Mouse (Mus musculus) heart, postnatal 36 days (tissue): ENCODE data around the gene Rnf5. TPM values are rescaled to one million over a fixed set of nuclear protein-coding genes. Genes with fewer than 3 reads are reported as not detected.

Experiments
- DNase-seq, 2 experiments: peaks; one replicate each; pipeline ENCODE4 v3.0.0; 2021 to 2022
- intact Hi-C: fragments of 180-260 bp; cut with DNase I; formaldehyde crosslinking; loops from one replicate; pipeline ENCODE4 v1.15.1; 2025
- total RNA-seq, 2 experiments: library from RNA; stranded (reverse); gene quantifications; 2 replicates each; pipeline ENCODE4 v1.2.3; 2021

Gene Rnf5
- total RNA-seq, 2 experiments from 2014 or later = 35.7 to 37.1 TPM

DNA sequence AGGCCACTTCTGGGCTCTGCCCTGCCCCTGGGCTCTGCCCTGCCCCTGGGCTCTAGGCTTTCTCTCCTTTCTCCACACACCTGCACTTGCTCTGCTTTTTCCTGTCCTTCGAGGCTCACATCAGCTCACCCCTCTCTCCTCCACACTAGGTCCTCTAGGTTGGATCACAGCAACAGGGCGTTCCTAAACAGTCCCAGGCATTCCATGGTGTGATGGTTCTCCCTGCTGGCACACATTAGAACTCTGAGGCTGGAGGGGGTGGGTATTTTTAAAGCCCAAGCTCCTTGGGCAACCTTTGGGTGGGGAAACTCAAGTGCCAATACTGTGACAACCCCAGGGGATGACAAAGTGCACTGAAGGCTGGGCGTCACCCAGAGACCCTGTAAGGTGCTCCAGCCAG lies 34.0 kb upstream of the Rnf5 start:
- peak in 1 of 2 experiments; percentile 1 for DNase-seq
- intact Hi-C loops = no loop called here

DNA sequence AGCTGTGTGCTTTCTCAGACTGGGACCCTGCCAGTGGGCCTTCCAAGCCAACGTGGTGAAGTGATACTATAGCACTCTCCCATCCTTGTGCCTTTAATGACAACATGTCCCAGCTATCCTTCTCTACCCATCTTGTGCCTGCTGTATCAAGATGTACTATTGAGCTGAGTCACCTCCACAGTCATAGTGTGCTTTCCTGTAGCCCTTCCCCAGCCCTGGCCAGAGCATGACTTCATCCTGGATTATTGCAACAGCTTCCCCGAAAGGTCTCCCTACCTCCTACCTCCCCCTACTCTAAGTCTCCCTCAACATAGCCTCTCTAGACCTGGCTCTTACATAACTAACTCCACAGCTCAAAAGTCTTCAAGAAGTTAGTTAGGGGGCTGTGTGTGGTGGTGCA lies 32.2 kb upstream of the Rnf5 start:
- intact Hi-C loops = no loop called here
- no peak for DNase-seq

DNA sequence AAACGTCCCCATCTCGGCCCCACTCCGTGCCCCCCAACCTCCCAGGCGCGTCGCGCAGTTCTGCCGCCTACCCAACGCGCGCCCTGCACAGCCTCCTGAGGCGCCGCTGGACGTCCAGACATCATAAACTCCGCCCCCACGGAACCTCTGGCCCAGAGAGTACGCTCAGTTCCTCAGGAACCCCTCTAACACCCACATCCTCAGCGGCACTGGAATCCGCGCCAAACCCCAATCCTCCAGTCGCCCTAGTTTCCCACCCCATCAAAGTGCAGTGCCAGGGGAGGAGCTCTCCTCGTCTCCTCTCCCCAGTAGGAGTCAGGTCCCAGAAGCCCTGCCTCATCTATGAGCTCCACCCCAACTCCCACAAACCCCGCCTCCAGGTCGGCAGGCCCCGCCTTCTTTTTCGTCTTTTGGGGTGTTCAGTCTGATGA lies 28.8 kb upstream of the Rnf5 start:
- peak; percentile 80 to 84 for DNase-seq
- intact Hi-C loops = no loop called here

DNA sequence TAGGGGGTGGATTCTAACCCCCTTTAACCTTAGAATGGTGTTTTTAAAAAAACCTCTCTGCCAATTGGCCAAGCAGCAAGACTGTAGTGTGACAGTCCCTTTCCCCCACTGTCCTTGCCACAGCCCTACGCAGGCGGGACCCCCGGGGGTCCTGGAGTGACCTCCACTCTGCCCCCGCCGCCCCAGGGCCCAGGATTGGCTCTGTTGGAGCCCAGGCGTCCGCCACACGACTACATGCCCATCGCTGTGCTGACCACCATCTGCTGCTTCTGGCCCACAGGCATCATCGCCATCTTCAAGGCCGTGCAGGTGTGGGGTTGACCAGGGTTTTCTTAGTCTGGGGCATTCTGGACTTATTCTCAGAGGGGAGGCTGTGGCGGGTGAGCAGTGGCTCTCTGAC lies 28.2 kb upstream of the Rnf5 start:
- intact Hi-C loops = no loop called here

DNA sequence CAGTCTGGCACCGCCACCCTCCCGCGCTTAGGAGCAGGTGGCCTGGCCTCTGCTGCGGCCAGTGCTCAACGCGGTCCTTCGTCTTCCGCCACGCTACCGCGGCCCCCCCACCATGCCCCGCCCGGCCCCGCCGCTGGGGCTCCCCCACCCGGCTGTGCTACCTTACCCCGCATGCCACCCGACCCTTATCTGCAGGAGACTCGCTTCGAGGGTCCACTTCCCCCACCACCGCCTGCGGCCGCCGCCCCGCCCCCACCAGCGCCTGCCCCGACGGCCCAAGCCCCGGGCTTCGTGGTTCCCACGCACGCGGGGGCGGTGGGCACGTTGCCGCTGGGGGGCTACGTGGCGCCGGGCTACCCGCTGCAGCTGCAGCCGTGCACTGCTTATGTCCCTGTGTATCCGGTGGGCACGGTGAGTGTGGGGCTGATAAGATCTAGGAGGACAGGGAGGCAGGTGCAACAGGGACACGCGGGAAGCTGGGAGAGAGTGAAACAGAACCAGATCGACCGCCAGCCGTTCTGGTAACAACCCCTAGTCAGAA lies 27.3 kb upstream of the Rnf5 start:
- DNase-seq = no peak
- intact Hi-C loops = no loop called here

More for the DNA sequence above, 28.2 kb upstream of the Rnf5 start:
- no peak for DNase-seq

DNA sequence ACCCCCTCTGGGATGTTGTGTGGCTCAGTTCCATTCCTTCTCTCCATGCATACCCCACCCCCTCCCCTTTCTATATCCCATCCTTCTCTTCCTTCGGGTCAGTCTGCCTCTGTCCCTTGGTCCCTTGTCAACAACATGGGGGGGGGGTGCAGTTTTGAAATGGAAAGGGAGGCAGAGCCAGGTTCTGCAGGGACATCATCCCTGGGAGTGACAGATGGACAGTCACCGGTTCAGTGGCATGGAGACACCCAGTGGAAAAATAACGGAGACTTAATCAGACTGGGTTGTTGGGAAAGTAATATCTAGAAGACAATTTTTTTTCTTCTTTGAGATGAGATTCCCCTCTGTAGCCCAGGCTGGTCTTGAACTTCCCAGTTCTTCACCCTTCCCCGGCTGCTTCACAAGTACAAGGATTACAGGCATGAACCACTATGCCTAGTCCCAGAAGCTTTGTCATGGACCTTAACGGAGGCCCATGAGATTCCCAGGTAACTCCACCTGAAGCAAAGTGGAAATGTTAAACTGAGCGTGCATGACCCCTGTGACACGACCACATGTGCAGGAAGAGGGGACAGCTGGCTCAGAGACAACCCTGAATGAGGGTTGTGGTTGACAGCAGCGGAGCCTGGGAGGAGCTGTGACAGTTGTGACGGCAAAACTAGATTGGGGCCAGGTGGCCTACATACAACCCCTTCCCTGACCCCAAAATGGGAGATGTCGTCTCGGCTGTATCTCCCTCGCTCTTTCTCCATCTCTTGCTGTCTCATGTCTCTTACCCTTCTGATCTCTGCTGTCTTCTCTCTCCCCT lies 26.5 kb upstream of the Rnf5 start:
- intact Hi-C loops = loop anchor here (2.0 kb wide), 1 partner anchor 13 kb away; no protein-coding TSS in a partner anchor
- no peak for DNase-seq

DNA sequence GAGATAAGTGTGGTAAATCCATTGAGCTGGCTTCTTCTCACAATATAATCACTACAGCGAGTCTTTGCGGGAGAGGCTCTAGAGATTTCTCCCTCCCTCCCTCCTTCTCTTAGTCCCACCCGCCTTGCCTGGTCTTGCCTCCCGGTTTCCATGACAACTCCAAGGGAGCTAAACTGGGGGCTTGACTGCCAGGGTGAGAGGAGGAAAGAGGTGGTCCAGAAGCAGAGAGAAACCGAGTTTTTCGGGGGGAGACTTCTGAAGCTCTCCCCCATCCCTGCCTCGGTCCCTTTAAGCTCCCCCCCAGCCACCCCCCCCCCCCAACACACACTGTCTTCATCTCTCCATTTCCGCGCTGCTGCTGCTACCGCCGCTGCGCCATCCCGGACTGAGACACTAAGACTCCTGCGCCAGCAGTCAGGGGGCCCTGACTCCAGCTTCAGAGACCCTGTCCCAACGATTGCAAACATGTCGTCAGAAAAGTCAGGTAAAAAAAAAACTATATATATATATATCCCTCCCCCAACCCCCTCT lies 25.8 kb upstream of the Rnf5 start, which contains the start of gene Prrt1:
Prrt1 (plus strand) TSS at position 313 of the 531 bp plus-strand sequence.
- peak in 1 of 2 experiments; percentile 29 for DNase-seq
- intact Hi-C loops = loop anchor here (2.0 kb wide), 1 partner anchor 14 kb away; no protein-coding TSS in a partner anchor

DNA sequence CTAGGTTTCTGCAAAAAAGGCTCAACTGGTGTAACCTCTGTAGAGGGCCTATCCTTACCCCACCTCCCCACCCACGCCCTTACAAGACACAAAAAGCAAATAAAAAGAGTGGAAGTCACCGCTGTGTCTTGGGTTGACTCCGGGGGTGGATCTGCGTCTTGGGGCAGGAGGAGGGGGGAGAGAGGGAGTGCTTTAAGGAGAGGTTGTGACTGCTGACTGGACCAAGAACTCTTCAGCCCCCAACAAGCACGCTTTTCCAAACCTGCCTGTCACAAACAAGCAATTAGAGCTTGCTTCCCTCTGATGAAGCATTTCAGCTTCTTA lies 25.1 kb upstream of the Rnf5 start:
- DNase-seq = no peak
- intact Hi-C loops = loop anchor here (2.0 kb wide), 1 partner anchor 14 kb away; no protein-coding TSS in a partner anchor

DNA sequence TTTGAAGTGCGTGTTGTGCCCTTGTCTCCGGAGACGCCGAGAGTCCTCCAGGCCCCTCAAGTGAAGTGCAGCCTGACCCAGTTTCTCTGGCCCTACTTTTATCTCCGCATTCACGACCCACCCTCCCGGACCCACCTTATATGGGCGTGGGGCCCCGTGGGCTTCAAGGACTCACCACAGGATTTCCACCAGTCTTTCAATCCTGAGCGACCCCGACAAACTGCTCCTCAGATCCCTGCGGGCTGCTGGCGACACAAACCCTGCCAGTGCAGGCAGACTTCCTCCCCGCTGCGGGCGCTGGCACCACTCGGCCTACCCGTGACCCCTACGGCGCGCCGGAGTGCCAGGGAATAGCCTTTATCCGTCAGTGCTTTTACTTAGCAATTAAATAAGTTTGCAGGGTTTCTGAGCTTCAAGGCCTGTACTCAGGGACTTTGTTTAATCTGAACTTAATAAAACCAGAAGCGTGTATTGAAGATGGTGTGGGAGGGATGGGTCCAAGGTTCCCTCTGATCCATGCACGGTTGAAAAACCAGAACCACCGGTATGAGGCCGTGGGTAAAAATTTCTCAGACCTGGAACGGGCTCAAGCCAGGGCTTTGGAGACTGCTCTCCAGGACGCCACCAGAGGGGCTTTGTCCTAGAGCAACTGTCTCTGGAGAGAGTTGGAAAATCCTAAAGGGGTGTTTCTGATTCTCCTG lies 24.6 kb upstream of the Rnf5 start, which contains the start of gene Ppt2:
Ppt2 (minus strand) TSS at position 568 of the 701 bp plus-strand sequence.
- DNase-seq = peak in 1 of 2 experiments; percentile 68
- intact Hi-C loops = loop anchor here (1.0 to 2.0 kb wide), 2 partner anchors 15 to 22 kb away; no protein-coding TSS in a partner anchor

DNA sequence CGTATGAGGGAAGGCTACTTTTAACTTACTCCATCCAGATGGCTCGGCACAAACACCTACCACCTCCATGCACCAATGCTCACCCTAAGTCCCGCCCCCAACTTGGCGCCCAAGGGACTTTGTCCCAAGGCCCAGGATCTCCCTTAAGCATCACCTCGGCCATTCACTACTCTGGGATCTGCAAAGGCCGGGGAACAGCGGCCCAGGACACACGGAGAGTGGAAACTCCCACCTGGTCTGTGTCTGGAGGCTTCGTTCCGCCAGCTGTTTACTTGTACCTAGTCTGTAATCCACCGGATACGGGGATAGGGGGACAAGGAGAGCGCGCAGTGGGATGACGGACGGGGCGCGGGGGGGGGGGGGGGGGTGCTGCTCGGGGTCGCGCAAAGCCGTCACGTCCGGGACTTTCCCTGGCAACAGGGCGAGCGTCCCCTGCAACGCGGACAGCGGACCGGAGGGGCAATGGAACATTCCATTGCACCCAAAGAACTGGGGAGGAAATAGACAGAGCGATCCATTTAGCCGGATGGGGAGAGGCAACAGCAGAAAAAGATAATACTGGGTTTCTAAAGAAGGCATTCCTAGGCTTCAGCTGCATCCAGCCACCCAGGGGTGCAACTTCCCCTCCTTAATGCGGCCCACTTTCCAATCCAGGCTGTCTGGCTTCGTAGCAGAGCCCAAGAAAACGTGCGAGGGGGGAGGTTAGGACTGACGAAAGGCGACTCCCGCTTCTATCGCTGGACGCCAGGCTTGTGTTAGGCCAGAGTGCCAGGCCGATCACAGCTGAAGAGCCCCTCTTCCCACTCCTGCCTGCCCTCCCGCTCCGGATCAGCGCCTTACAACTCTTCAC lies 23.8 kb upstream of the Rnf5 start:
- intact Hi-C loops = loop anchor here (1.0 kb wide), 1 partner anchor 21 kb away; no protein-coding TSS in a partner anchor
- DNase-seq = peak; percentile 85 to 86

DNA sequence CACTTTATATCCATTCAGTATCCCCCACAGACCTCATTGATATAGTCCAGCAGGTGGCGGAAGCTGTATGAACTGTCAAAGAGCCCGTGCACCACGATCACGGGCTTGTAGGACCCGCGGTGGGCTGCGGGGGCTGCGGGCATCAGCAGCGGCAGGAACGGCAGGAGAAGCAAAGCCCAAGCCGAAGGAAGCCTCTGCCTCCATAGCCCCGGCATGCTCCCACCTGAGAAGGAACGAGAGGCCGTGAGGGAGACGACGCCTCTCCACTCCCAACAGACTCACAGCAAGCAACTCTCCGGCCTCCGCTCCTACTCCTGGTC lies 23.2 kb upstream of the Rnf5 start:
- DNase-seq = no peak
- intact Hi-C loops = loop anchor here (1.0 kb wide), 1 partner anchor 20 kb away; no protein-coding TSS in a partner anchor

DNA sequence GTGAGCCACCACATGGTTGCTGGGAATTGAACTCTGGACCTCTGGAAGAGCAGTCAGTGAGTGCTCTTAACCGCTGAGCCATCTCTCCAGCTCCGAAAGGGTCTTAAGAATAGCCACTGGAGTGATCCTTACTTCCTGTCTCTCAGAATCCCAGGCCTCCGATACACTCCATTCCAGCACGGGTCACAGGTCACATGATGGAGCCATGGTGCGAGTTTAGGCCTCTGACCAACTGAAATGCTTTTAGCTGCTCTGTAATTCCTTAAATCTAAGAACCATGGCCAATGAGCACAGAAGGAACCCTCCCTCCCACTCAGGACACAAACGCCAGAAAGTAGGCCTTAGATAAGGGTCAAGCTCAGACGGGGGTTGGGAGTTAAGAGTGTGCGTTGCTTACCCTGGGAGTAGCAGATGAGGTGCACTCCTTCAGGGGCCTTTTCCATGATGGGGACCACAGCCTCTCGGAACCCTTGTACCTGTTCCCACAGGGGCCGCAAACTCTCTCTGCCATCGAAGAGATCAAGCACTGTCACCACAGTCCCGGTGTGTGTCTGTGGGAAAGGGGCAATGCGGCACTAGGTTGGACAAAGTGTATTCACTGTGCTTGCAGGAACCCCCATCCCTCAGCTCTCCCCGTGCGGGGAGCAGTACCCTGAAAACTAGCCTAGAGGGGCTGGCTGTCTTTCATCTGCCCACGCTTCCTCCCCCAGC lies 22.7 kb upstream of the Rnf5 start:
- no peak for DNase-seq
- intact Hi-C loops = no loop called here

DNA sequence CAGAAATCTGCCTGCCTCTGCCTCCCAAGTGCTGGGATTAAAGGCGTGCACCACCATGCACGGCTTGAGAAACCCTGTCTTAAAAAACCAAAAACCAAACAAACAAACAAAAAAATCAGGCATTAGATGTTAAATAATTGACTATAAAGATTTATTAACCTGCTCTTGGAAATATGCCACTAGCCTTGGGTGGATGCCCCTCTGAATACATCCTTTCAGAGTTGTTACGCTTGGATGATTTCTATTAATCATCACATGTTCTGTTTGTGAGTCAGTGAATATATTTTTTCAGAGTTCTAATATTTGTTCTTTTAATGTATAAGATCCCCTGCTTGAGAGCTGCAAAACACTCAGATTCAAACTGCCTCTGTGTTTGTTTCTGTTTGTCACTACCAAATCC lies 21.5 kb upstream of the Rnf5 start:
- intact Hi-C loops = no loop called here
- DNase-seq = no peak

DNA sequence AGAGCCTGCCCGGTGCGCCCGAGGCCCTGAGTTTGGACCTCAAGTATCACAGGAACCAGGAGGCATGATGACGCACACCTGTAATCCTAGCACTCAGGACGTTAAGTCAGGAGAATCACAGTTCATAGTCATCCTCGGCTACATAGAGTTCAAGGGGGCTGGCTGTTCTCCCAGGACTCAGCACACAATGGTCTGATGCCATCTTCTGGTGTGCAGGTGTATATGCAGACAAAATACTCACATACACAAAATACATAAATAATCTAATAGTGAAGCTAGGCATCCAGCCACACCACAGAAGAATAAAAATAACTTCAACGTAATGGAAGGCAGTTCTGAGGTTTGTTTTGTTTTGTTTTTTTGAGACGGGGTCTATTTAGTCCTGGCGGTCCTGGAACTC lies 19.7 kb upstream of the Rnf5 start:
- intact Hi-C loops = no loop called here
- DNase-seq = no peak

DNA sequence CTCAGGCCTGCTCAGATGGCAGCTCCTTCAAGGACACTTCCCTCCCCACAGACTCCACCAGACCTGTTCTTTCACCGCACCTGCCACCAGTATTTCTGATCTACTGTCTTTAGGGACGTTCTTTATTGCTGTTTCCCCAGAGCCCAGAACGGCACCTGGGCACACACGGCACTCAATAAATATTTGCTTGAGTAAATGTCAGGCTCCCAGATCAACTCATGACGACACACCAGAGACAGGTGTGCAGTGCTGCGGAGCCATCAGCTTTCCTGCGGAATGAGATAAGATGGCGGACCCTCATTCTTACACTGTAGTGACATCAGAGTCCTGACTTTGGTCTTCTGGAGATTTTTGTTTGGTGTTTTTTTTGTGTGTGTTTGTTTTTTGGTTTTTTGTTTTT lies 17.5 kb upstream of the Rnf5 start:
- intact Hi-C loops = no loop called here
- DNase-seq = no peak

DNA sequence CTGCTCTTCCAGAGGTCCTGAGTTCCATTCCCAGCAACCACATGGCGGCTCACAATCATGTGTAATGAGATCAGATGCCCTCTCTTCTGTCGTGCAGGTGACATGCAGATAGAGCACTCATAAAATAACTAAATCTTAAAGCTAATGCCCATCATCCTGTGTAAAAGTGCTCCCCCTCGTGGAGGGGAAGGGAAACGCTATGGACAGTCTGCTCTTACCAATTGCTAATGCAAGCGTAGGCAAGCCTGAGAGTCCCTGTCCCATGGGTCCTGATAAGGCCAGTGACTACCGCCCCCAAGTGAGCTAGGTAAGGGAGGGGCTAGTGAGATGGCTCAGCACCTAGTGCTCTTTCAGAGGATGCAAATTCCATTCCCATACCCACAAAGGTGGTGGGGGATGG lies 15.5 kb upstream of the Rnf5 start:
- intact Hi-C loops = loop anchor here (1.0 to 2.0 kb wide), 3 partner anchors 46 to 178 kb away; no protein-coding TSS in a partner anchor
- peak; percentile 76 to 80 for DNase-seq

DNA sequence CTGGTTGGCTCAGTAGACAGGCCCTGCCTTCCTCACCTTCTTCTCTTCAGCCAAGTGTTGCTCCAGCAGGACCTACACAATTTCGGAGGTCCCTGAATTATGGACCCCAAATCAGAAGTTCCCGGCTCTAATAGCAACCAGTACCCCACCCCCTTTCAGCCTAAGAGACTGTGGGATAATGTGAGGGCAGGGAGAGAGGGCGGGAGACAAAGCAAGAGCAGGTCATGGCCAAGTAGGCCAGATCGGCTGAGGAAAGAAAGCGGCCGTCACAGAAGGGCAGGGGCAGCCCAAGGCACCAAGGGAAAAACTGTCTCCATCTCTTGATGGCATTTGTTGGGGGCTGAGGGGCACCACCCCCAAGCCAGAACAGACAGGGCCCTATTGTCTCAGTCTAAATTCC lies 12.4 kb upstream of the Rnf5 start, which contains the start of gene Egfl8:
Egfl8 (minus strand) TSS at position 101 of the 400 bp plus-strand sequence.
- DNase-seq = no peak
- intact Hi-C loops = no loop called here

DNA sequence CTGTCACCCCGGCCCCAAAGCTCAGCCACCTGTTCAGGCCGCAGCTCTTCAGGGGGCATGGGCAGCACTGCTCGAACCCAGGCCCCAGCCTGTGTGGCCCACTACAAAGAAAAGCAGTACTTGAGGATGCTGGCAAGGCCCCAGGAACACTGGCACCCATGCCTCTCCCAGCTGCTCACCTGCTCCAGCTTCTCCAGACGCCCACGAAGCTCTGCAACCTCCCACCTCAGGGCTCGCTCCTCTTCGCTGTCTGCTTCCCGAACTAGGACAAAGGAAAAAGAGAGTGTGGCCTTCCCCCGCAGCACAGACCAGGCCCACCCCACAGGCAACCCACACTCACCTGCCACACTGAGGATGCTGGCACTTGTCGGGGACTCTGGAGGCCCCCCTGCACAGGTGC lies 10.3 kb upstream of the Rnf5 start:
- intact Hi-C loops = no loop called here

DNA sequence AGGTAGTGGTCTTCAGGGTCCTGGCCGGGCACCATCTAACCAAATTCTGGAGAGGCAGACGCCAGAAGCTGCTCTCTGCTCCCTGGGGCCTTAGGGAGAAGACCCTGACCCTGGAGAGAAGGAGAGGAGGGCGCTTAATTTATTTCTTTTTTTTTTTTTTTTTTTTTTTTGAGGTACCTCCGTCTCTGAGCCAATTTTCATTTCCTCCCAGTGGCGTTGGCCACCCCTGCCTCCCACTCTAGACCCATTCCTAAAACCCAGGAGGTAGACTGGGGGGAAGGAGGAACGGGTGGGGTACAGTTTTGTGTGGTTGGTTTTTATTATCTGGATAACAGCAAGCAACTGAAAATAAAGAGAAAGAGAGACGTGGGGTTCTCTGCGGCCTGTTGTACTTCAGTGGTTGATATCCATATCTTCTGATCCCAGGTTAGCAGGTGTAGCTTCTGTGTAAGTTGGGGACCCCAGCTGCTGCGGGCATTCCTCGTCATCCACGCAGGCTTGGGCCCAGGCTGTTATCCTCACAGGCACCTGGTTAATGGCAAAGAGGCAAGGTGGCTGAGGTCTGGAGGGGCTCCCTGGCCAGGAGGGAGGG lies 9.7 kb upstream of the Rnf5 start:
- intact Hi-C loops = no loop called here
- no peak for DNase-seq

More for the DNA sequence above, 10.3 kb upstream of the Rnf5 start:
- DNase-seq = no peak
